8 mouse cellular contexts compared by ENCODE assay signal in genomic region chr1:166939744-166940143, GRCm38 (mm10).
DNase-seq lines count a peak whose midpoint lies in the region; ATAC-seq and TF ChIP-seq lines count a peak whose summit lies in the region.
"Not testable (repeated sequence)": the region's sequence is repeated elsewhere in the genome, so short reads cannot be mapped to it uniquely, and the experiment has no call there.

No protein-coding gene starts in this region.

- not testable (repeated sequence) for H3K36me3 ChIP-seq in embryonic facial prominence, embryonic 11.5 days (replicated peaks; ENCODE audit: control insufficient read depth, insufficient read depth, low read depth, low read length); forebrain, embryonic 14.5 days (ENCODE audit: control insufficient read depth, insufficient read depth, low read length); heart, embryonic 16.5 days (ENCODE audit: control insufficient read depth, insufficient read depth); intestine, embryonic 14.5 days (ENCODE audit: control insufficient read depth, insufficient read depth, low read length); limb, embryonic 14.5 days (ENCODE audit: control insufficient read depth, insufficient read depth, low read length); lung, embryonic 16.5 days (ENCODE audit: control insufficient read depth, insufficient read depth, low read length); midbrain, postnatal 0 days (ENCODE audit: insufficient read depth, low read length); stomach, postnatal 0 days (ENCODE audit: control insufficient read depth, insufficient read depth, low read length)

- not testable (repeated sequence) for TF ChIP-seq CTCF in midbrain, postnatal 0 days (IDR thresholded peaks at IDR 0.05); stomach, postnatal 0 days (IDR thresholded peaks at IDR 0.05; ENCODE audit: low read depth)

- not testable (repeated sequence) for H3K27me3 ChIP-seq in embryonic facial prominence, embryonic 11.5 days (ENCODE audit: control insufficient read depth, insufficient read depth, low read length); forebrain, embryonic 14.5 days (replicated peaks; ENCODE audit: control insufficient read depth, insufficient read depth, low read length); heart, embryonic 16.5 days (ENCODE audit: control insufficient read depth, insufficient read depth, low read length); intestine, embryonic 14.5 days (replicated peaks; ENCODE audit: control insufficient read depth, insufficient read depth, low read length); limb, embryonic 14.5 days (ENCODE audit: control insufficient read depth, insufficient read depth, low read length); lung, embryonic 16.5 days (ENCODE audit: control insufficient read depth, insufficient read depth, low read depth, low read length); midbrain, postnatal 0 days (ENCODE audit: insufficient read depth, low read length); stomach, postnatal 0 days (ENCODE audit: control insufficient read depth, insufficient read depth, low read length)

- not testable (repeated sequence) for TF ChIP-seq EP300 in stomach, postnatal 0 days (optimal IDR thresholded peaks at IDR 0.05)

- ATAC-seq in embryonic facial prominence, embryonic 11.5 days (replicated peaks; ENCODE audit: insufficient number of reproducible peaks, low FRiP score, low TSS enrichment, low read depth); forebrain, embryonic 14.5 days; heart, embryonic 16.5 days (replicated peaks; ENCODE audit: extremely low read depth, insufficient read depth, low FRiP score); intestine, embryonic 14.5 days (replicated peaks; ENCODE audit: low FRiP score, low TSS enrichment, low read depth); limb, embryonic 14.5 days (ENCODE audit: low FRiP score, low read depth); lung, embryonic 16.5 days (ENCODE audit: low read depth); midbrain, postnatal 0 days (ENCODE audit: low FRiP score); stomach, postnatal 0 days (ENCODE audit: low FRiP score, low TSS enrichment): not testable (repeated sequence)

- 73% methylated on average over 8 of the region's 9 CpGs for WGBS in embryonic facial prominence, embryonic 11.5 days
- WGBS in forebrain, embryonic 14.5 days: 62% methylated on average over 9 of the region's 9 CpGs
- WGBS in heart, embryonic 16.5 days: 64% methylated on average over 9 of the region's 9 CpGs
- 62% methylated on average over 9 of the region's 9 CpGs for WGBS in intestine, embryonic 14.5 days
- 68% methylated on average over 9 of the region's 9 CpGs for WGBS in limb, embryonic 14.5 days
- 59% methylated on average over 9 of the region's 9 CpGs for WGBS in lung, embryonic 16.5 days
- WGBS in midbrain, postnatal 0 days: 64% methylated on average over 9 of the region's 9 CpGs
- WGBS in stomach, postnatal 0 days: 58% methylated on average over 9 of the region's 9 CpGs

- not testable (repeated sequence) for H3K9ac ChIP-seq in embryonic facial prominence, embryonic 11.5 days (replicated peaks; ENCODE audit: low read length); forebrain, embryonic 14.5 days (ENCODE audit: low read length); heart, embryonic 16.5 days (ENCODE audit: low read length); intestine, embryonic 14.5 days (ENCODE audit: low read length); limb, embryonic 14.5 days (ENCODE audit: low read depth, low read length, severe bottlenecking); lung, embryonic 16.5 days (ENCODE audit: low read length); midbrain, postnatal 0 days (replicated peaks; ENCODE audit: low read length, poor library complexity, severe bottlenecking); stomach, postnatal 0 days (ENCODE audit: low read length)

- H3K9me3 ChIP-seq in embryonic facial prominence, embryonic 11.5 days (replicated peaks; ENCODE audit: control insufficient read depth, low read length); forebrain, embryonic 14.5 days (replicated peaks; ENCODE audit: control insufficient read depth, low read length); heart, embryonic 16.5 days (replicated peaks; ENCODE audit: control insufficient read depth, low read length); intestine, embryonic 14.5 days (ENCODE audit: control insufficient read depth, low read length); limb, embryonic 14.5 days (ENCODE audit: control insufficient read depth, low read length); lung, embryonic 16.5 days (ENCODE audit: control insufficient read depth, low read length); midbrain, postnatal 0 days (ENCODE audit: low read length); stomach, postnatal 0 days (ENCODE audit: control insufficient read depth, low read length): not testable (repeated sequence)

- TF ChIP-seq POLR2A in limb, embryonic 14.5 days (IDR thresholded peaks at IDR 0.05; ENCODE audit: borderline replicate concordance, extremely low read depth, insufficient read depth, insufficient read length): not testable (repeated sequence)

- H3K4me3 ChIP-seq in embryonic facial prominence, embryonic 11.5 days (ENCODE audit: low read depth, low read length): peak overlapping the region; percentile 12; the same call in 1 of the 2 replicates
- peak overlapping the region; percentile 19 for H3K4me3 ChIP-seq in forebrain, embryonic 14.5 days (ENCODE audit: low read depth, low read length)
- peak overlapping the region; percentile 33 for H3K4me3 ChIP-seq in heart, embryonic 16.5 days (ENCODE audit: low read length)
- peak overlapping the region; percentile 16; the same call in 1 of the 2 replicates for H3K4me3 ChIP-seq in intestine, embryonic 14.5 days (ENCODE audit: low read depth, low read length)
- H3K4me3 ChIP-seq in limb, embryonic 14.5 days (replicated peaks; ENCODE audit: low read length): peak overlapping the region; percentile 18; the same call in 1 of the 2 replicates
- peak overlapping the region; percentile 34 for H3K4me3 ChIP-seq in lung, embryonic 16.5 days (ENCODE audit: low read length)
- peak overlapping the region; percentile 18; the same call in 1 of the 2 replicates for H3K4me3 ChIP-seq in midbrain, postnatal 0 days (ENCODE audit: low read depth, low read length)
- H3K4me3 ChIP-seq in stomach, postnatal 0 days (ENCODE audit: low read depth, low read length): peak overlapping the region; percentile 17; the same call in 1 of the 2 replicates

- not testable (repeated sequence) for H3K4me1 ChIP-seq in embryonic facial prominence, embryonic 11.5 days (ENCODE audit: control insufficient read depth, insufficient read depth, low read length); forebrain, embryonic 14.5 days (ENCODE audit: control insufficient read depth, insufficient read depth, low read length); heart, embryonic 16.5 days (ENCODE audit: control insufficient read depth, insufficient read depth, low read length); intestine, embryonic 14.5 days (replicated peaks; ENCODE audit: control insufficient read depth, insufficient read depth, low read length); limb, embryonic 14.5 days (ENCODE audit: control insufficient read depth, insufficient read depth, low read length); lung, embryonic 16.5 days (replicated peaks; ENCODE audit: control insufficient read depth, insufficient read depth, low read length); midbrain, postnatal 0 days (ENCODE audit: insufficient read depth, low read length); stomach, postnatal 0 days (replicated peaks; ENCODE audit: control insufficient read depth, insufficient read depth)

- DNase-seq in embryonic facial prominence, embryonic 11.5 days (ENCODE audit: low spot score); forebrain, embryonic 14.5 days (ENCODE audit: low spot score); intestine, embryonic 14.5 days (ENCODE audit: low spot score); limb, embryonic 14.5 days (ENCODE audit: low spot score); midbrain, postnatal 0 days (ENCODE audit: low spot score); stomach, postnatal 0 days (ENCODE audit: low spot score): not testable (repeated sequence)

- not testable (repeated sequence) for H3K27ac ChIP-seq in embryonic facial prominence, embryonic 11.5 days (replicated peaks; ENCODE audit: low read depth, low read length); forebrain, embryonic 14.5 days (ENCODE audit: low read depth, low read length); heart, embryonic 16.5 days (ENCODE audit: low read length); intestine, embryonic 14.5 days (ENCODE audit: low read depth); limb, embryonic 14.5 days (replicated peaks; ENCODE audit: low read depth, low read length); lung, embryonic 16.5 days (ENCODE audit: low read length); midbrain, postnatal 0 days (ENCODE audit: low read depth, low read length); stomach, postnatal 0 days (replicated peaks)

- H3K4me2 ChIP-seq in embryonic facial prominence, embryonic 11.5 days (ENCODE audit: low read depth, low read length); midbrain, postnatal 0 days (ENCODE audit: low read depth, low read length, poor library complexity, severe bottlenecking); stomach, postnatal 0 days (replicated peaks; ENCODE audit: low read depth): not testable (repeated sequence)
- H3K4me2 ChIP-seq in forebrain, embryonic 14.5 days (ENCODE audit: low read length): peak overlapping the region; percentile 36
- peak overlapping the region; percentile 30 for H3K4me2 ChIP-seq in heart, embryonic 16.5 days (ENCODE audit: low read depth, low read length)
- H3K4me2 ChIP-seq in intestine, embryonic 14.5 days (ENCODE audit: low read length): 0 out of 2 replicates have a peak overlapping the region, but pooled peaks have one; percentile 26
- H3K4me2 ChIP-seq in limb, embryonic 14.5 days (replicated peaks; ENCODE audit: low read depth, low read length, severe bottlenecking): 0 out of 2 replicates have a peak overlapping the region, but pooled peaks have one; percentile 7
- H3K4me2 ChIP-seq in lung, embryonic 16.5 days (ENCODE audit: low read depth, low read length): peak overlapping the region; percentile 31; the same call in 1 of the 2 replicates
